Mouse (Mus musculus) thymus, adult 2 months (tissue): ENCODE data around the gene Ovol1.

Experiments
- CTCF ChIP-seq: fragments of 200-500 bp; IDR thresholded peaks from 2 replicates; pipeline ENCODE4 v1.5.1; 2012; ENCODE audit warnings: mild to moderate bottlenecking, control low read depth, low read length, moderate library complexity, borderline replicate concordance; ENCODE audit not compliant: control insufficient read depth, poor library complexity, insufficient read depth; ENCODE audit errors: extremely low read depth
- POLR2A ChIP-seq: fragments of 200-500 bp; IDR thresholded peaks from 2 replicates; pipeline ENCODE4 v1.6.1; 2012; ENCODE audit warnings: mild to moderate bottlenecking, low read length, control low read depth, moderate library complexity; ENCODE audit not compliant: control insufficient read depth, poor library complexity, insufficient read depth; ENCODE audit errors: extremely low read depth

GRCm38 (mm10) chr19:5568470-5569140 lies 8.2 kb upstream of the Ovol1 start:
- TF ChIP-seq CTCF (peak; percentile 98), POLR2A (no peak)
